Mouse (Mus musculus): ENCODE measurements at regions not wholly inside any gene's neighbourhood (a gene's known extent, or its start where the extent isn't known, plus 50 kb on each side); places are given as distances from the start of the nearest gene placed in this dataset.

GRCm38 (mm10) chr16:62681880-62682279, 104.7 kb downstream of the Nsun3 start:
- WGBS, result 74% methylated on average over 5 of the region's 5 CpGs
- no peaks in the 10 kb centered on the region for H3K9me3 ChIP-seq (ENCODE audit: control insufficient read depth, low read length)
- ATAC-seq (ENCODE audit: low FRiP score, low TSS enrichment), result no peak

GRCm38 (mm10) chr16:62676815-62677214, 109.8 kb downstream of the Nsun3 start:
- H3K4me1 ChIP-seq (replicated peaks; ENCODE audit: control insufficient read depth, insufficient read depth), result no peaks in the 10 kb centered on the region
- no peak overlapping the region for H3K4me2 ChIP-seq (replicated peaks; ENCODE audit: low read depth)
- H3K4me3 ChIP-seq (ENCODE audit: low read depth, low read length), result no peak overlapping the region
- DNase-seq (ENCODE audit: low spot score) (no peak), ATAC-seq (ENCODE audit: low FRiP score, low TSS enrichment) (no peak)
- WGBS, result 65% methylated on average over 6 of the region's 6 CpGs
- H3K27ac ChIP-seq (replicated peaks), result no peak overlapping the region
- H3K9ac ChIP-seq (ENCODE audit: low read length), result no peak overlapping the region
- no peaks in the 10 kb centered on the region for H3K36me3 ChIP-seq (ENCODE audit: control insufficient read depth, insufficient read depth, low read length)
- H3K9me3 ChIP-seq (ENCODE audit: control insufficient read depth, low read length), result no peaks in the 10 kb centered on the region
- TF ChIP-seq EP300 (optimal IDR thresholded peaks at IDR 0.05) (no peak), CTCF (IDR thresholded peaks at IDR 0.05; ENCODE audit: low read depth) (no peak)
- no peaks in the 10 kb centered on the region for H3K27me3 ChIP-seq (ENCODE audit: control insufficient read depth, insufficient read depth, low read length)

More at GRCm38 (mm10) chr16:62681880-62682279, 104.7 kb downstream of the Nsun3 start:
- DNase-seq (ENCODE audit: low spot score), result no peak
- no peaks in the 10 kb centered on the region for H3K4me1 ChIP-seq (replicated peaks; ENCODE audit: control insufficient read depth, insufficient read depth)
- no peak overlapping the region for H3K9ac ChIP-seq (ENCODE audit: low read length)
- H3K27me3 ChIP-seq (ENCODE audit: control insufficient read depth, insufficient read depth, low read length), result no peaks in the 10 kb centered on the region
- TF ChIP-seq EP300 (optimal IDR thresholded peaks at IDR 0.05), result no peak
- TF ChIP-seq CTCF (IDR thresholded peaks at IDR 0.05; ENCODE audit: low read depth), result no peak
- no peak overlapping the region for H3K27ac ChIP-seq (replicated peaks)
- no peak overlapping the region for H3K4me3 ChIP-seq (ENCODE audit: low read depth, low read length)
- no peaks in the 10 kb centered on the region for H3K36me3 ChIP-seq (ENCODE audit: control insufficient read depth, insufficient read depth, low read length)
- H3K4me2 ChIP-seq (replicated peaks; ENCODE audit: low read depth), result no peak overlapping the region

- no peaks in the 10 kb centered on the region for H3K4me1 ChIP-seq (replicated peaks; ENCODE audit: control insufficient read depth, insufficient read depth)
- H3K27ac ChIP-seq (replicated peaks), result no peak overlapping the region
- DNase-seq (ENCODE audit: low spot score) (no peak), ATAC-seq (ENCODE audit: low FRiP score, low TSS enrichment) (no peak)
- H3K27me3 ChIP-seq (ENCODE audit: control insufficient read depth, insufficient read depth, low read length), result no peaks in the 10 kb centered on the region
- TF ChIP-seq CTCF (IDR thresholded peaks at IDR 0.05; ENCODE audit: low read depth), result no peak
- no peak for TF ChIP-seq EP300 (optimal IDR thresholded peaks at IDR 0.05)
- no peak overlapping the region for H3K4me3 ChIP-seq (ENCODE audit: low read depth, low read length)
- H3K9me3 ChIP-seq (ENCODE audit: control insufficient read depth, low read length), result no peaks in the 10 kb centered on the region
- 55% methylated on average over 2 of the region's 2 CpGs for WGBS
- no peak overlapping the region for H3K4me2 ChIP-seq (replicated peaks; ENCODE audit: low read depth)
- H3K9ac ChIP-seq (ENCODE audit: low read length), result no peak overlapping the region
- H3K36me3 ChIP-seq (ENCODE audit: control insufficient read depth, insufficient read depth, low read length), result no peaks in the 10 kb centered on the region
These were observed 129.2 kb downstream of the Nsun3 start for GRCm38 (mm10) chr16:62657383-62657782.

- no peak for ATAC-seq (ENCODE audit: low FRiP score, low TSS enrichment)
- Histone ChIP-seq H3K27ac (replicated peaks) (no peak overlapping the region), H3K9me3 (ENCODE audit: control insufficient read depth, low read length) (no peaks in the 10 kb centered on the region), H3K4me1 (replicated peaks; ENCODE audit: control insufficient read depth, insufficient read depth) (no peaks in the 10 kb centered on the region), H3K4me2 (replicated peaks; ENCODE audit: low read depth) (no peak overlapping the region), H3K27me3 (ENCODE audit: control insufficient read depth, insufficient read depth, low read length) (no peaks in the 10 kb centered on the region), H3K36me3 (ENCODE audit: control insufficient read depth, insufficient read depth, low read length) (no peaks in the 10 kb centered on the region), H3K4me3 (ENCODE audit: low read depth, low read length) (no peak overlapping the region), H3K9ac (ENCODE audit: low read length) (no peak overlapping the region)
- WGBS, result 65% methylated on average over 1 of the region's 1 CpGs
- no peak for TF ChIP-seq EP300 (optimal IDR thresholded peaks at IDR 0.05)
- no peak for TF ChIP-seq CTCF (IDR thresholded peaks at IDR 0.05; ENCODE audit: low read depth)
- no peak for DNase-seq (ENCODE audit: low spot score)
These were observed 132.2 kb downstream of the Nsun3 start for GRCm38 (mm10) chr16:62654436-62654835.

- H3K27ac ChIP-seq (replicated peaks), result no peak overlapping the region
- WGBS, result 46% methylated on average over 8 of the region's 8 CpGs
- H3K4me1 ChIP-seq (replicated peaks; ENCODE audit: control insufficient read depth, insufficient read depth), result no peaks in the 10 kb centered on the region
- no peaks in the 10 kb centered on the region for H3K36me3 ChIP-seq (ENCODE audit: control insufficient read depth, insufficient read depth, low read length)
- TF ChIP-seq CTCF (IDR thresholded peaks at IDR 0.05; ENCODE audit: low read depth), result no peak
- TF ChIP-seq EP300 (optimal IDR thresholded peaks at IDR 0.05), result no peak
- no peak for DNase-seq (ENCODE audit: low spot score)
- H3K4me2 ChIP-seq (replicated peaks; ENCODE audit: low read depth), result no peak overlapping the region
- H3K9me3 ChIP-seq (ENCODE audit: control insufficient read depth, low read length), result no peaks in the 10 kb centered on the region
- no peak overlapping the region for H3K9ac ChIP-seq (ENCODE audit: low read length)
- no peak for ATAC-seq (ENCODE audit: low FRiP score, low TSS enrichment)
- no peak overlapping the region for H3K4me3 ChIP-seq (ENCODE audit: low read depth, low read length)
- H3K27me3 ChIP-seq (ENCODE audit: control insufficient read depth, insufficient read depth, low read length), result no peaks in the 10 kb centered on the region
These were observed 132.8 kb downstream of the Nsun3 start for GRCm38 (mm10) chr16:62653817-62654216.

GRCm38 (mm10) chr16:62652769-62653465, 133.7 kb downstream of the Nsun3 start:
- no peak for DNase-seq (ENCODE audit: low spot score)
- no peak for ATAC-seq (ENCODE audit: low FRiP score, low TSS enrichment)
- TF ChIP-seq EP300 (optimal IDR thresholded peaks at IDR 0.05), result no peak
- no peak for TF ChIP-seq CTCF (IDR thresholded peaks at IDR 0.05; ENCODE audit: low read depth)
- H3K36me3 ChIP-seq (ENCODE audit: control insufficient read depth, insufficient read depth, low read length), result no peaks in the 10 kb centered on the region
- no peaks in the 10 kb centered on the region for H3K9me3 ChIP-seq (ENCODE audit: control insufficient read depth, low read length)
- no peak overlapping the region for H3K4me3 ChIP-seq (ENCODE audit: low read depth, low read length)
- H3K27ac ChIP-seq (replicated peaks), result no peak overlapping the region
- H3K4me1 ChIP-seq (replicated peaks; ENCODE audit: control insufficient read depth, insufficient read depth), result no peaks in the 10 kb centered on the region
- no peak overlapping the region for H3K9ac ChIP-seq (ENCODE audit: low read length)
- H3K4me2 ChIP-seq (replicated peaks; ENCODE audit: low read depth), result no peak overlapping the region
- no peaks in the 10 kb centered on the region for H3K27me3 ChIP-seq (ENCODE audit: control insufficient read depth, insufficient read depth, low read length)
- 62% methylated on average over 6 of the region's 6 CpGs for WGBS
